Mouse (Mus musculus) thymus, postnatal 10 days (tissue): ENCODE results near the gene Rnf5.

Experiments
- DNase-seq, 2 experiments: peaks; one replicate each; pipeline ENCODE4 v3.0.0; 2021; ENCODE audit warnings: low spot score in 2 of 2

The Rnf5 gene

GRCm38 (mm10) chr17:34603375-34604060 lies at the start of gene Rnf5:
Gene Rnf5 (minus strand): TSS chr17:34603690.
- peak; percentile 98 to 99 for DNase-seq

DNA sequence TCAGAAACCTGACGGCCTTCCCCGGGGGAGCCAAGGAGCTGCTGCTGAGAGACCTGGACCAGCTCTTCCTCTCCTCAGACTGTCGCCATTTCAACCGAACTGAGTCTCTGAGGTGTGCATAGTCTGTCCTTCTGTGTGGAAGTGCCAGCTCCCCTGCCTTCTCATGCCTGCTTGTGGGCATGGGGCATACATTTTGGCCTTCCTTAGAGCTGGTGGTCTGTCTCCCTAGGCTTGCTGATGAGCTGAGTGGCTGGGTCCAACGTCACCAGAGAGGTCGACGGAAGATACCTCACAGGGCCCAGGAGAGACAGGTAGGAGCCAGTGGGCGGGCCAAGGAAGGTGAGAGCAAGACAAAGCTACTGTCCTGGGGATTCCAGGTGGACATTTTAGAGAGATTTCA lies 49.5 kb upstream of the Rnf5 start:
- no peak for DNase-seq

- no peak for DNase-seq
These were observed 49.1 kb upstream of the Rnf5 start for GRCm38 (mm10) chr17:34652546-34652945.

DNA sequence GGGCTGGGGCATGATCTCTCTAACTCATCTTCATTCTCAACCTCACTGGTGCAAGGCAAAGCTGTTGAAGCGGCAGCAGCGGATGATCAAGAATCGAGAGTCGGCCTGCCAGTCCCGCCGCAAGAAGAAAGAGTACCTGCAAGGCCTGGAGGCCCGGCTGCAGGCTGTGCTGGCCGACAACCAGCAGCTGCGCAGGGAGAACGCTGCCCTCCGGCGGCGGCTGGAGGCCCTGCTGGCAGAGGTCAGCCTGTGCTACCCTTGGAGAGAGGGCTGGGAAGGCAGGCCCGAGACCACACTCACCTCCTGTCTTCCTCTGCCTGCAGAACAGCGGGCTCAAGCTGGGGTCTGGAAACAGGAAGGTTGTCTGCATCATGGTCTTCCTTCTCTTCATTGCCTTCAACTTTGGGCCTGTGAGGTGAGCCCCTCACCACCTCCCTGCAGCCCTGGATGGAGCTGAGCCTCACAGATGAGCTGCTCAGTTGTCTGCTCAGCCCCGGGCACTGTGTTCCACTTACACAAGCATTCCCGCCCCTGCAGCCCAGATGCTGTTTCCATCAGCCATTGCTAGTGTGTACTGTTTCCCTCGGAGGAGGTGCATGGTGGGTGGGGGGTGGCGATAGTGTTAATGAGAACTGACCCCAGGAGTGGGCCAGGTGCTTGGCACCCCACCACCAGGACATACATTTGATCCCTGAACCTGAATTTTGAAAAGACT lies 48.2 kb upstream of the Rnf5 start:
- peak; percentile 30 to 61 for DNase-seq

- no peak for DNase-seq
These were observed 47.3 kb upstream of the Rnf5 start for GRCm38 (mm10) chr17:34650781-34651180.

DNA sequence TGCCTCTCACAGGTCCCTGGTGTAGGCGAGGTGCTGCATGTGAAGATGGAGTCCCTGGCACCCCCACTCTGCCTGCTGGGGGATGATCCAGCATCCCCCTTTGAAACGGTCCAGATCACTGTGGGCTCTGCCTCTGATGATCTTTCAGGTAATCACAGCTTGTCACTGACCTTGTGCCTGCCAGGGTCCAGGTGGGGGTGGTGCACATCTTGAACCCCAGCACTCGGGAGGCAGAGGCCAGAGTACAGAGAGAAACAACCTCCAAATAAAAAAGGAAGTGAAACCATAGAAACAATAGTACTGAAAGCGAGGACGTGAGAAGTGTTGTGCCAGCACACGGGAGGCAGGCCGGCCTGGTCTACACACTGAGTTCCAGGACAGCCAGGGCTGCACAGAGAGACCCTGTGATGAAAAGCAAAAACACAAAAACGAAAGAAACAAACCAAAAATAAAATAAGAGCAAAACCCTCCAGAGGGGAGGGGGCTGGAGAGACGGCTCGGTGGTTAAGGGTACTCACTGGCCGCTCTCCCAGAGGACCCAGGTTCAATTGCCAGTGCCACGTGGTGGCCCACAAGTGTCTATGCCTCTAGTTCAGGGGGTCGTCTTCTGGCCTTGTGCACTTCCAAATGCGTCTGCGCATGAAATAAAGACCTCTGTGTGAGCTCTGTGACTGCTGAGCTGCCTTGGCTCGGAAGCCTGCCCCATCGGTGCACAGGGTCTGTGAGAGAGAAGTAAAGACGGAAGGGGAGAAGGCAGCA lies 45.8 kb upstream of the Rnf5 start:
- DNase-seq = no peak

DNA sequence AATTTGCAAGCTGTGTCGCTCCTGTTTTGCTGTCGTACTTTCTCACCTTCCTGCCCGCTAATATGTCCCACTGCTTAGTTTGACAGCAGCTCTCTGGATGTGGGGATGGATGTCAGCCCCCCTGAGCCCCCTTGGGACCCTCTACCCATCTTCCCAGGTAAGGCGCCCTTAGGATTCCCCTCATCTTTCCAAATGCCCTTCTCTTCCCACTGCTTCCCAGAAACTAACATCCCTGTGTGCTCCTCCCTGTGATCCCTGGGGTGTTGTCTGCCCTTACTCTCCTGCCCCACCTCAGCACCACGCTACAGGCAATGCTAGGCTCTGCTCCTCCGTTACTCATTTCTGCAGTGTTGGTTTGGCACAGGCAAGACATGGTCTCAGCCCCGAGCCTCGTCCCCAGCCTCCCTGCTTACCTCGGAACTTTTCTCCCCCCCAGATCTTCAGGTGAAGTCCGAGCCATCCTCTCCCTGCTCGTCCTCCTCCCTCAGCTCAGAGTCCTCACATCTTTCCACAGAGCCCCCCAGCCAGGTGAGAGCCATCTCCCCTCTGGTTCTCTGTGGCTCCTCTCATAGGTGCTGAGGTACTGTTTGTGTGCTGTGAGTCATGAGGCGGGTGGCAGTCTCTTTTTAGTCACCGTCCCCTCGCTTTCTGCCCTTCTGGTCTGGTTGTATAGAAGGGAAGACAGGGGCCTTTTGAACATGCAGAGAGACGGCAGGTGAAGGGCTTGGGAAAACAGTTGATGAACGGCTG lies 44.8 kb upstream of the Rnf5 start:
- no peak for DNase-seq

GRCm38 (mm10) chr17:34646906-34647787 lies 43.7 kb upstream of the Rnf5 start, which contains the start of gene Atf6b:
Gene Atf6b (plus strand): TSS chr17:34647146.
- peak; percentile 90 to 96 for DNase-seq

- DNase-seq = no peak
These were observed 42.5 kb upstream of the Rnf5 start for GRCm38 (mm10) chr17:34645831-34646511.

DNA sequence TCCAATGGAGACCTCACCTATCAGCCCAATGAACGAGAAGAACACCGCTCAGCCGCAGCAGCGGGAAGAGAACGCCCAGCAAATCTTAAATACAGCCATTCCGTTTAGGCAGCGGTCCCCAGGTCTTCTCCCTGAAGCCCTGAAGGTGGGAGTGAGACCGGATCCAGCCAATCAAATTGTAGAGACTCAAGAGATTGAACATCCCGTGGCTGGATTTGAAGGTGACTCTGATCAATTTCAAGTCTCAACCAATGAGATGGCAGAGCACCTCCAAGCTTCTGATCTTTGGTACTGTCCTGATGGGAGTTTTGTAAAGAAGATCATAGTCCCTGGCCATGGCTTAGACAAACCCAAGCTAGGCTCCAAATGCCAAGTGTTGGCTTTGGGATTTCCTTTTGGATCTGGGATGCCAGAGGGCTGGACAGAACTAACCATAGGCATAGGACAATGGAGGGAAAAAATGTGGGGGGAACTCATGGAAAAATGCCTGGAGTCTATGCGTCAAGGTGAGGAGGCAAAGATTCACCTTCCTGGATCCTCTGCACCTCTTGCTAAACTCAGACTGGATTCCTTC lies 41.9 kb upstream of the Rnf5 start:
- DNase-seq = no peak

DNA sequence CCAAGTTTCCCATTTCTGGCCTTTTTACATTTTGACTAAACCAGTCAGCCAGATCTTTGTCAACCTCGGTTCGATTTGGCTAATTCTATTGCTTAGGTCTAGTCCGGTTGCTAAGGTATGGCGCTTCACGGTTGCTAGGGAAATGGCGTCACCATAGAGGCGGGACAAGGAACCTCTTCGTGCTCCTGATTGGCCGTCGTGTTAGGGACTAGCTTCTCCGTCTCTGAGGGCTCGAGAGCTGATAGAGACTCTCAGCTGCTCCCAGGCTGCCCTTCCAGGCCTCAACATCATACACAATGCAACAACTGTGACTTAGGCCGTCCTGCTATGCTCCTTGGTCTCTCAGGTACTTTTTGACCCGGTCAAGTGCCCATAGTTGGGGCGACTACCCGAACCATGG lies 41.1 kb upstream of the Rnf5 start, which contains the start of gene Fkbpl:
Gene Fkbpl, plus strand, starts transcription at position 157 of the 400 bp plus-strand sequence.
- DNase-seq = peak; percentile 95

DNA sequence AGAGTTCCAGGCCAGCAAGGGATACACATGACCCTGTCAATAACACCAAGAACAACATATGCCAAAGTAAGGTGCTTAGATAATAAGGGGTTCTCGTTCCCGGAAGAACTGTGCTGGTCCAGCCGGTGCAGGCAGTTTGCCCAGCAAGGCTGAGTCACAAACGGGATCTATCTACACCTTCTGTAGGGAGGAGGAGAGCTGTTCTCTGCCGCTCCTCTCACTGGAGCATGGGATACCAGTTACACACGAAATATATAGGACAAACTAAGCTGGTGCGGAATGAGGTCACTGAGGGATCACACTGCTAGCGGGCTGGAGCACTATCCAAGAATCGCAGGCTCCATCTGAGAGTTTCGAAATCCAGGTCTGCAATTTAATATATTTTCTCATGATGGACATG lies 40.5 kb upstream of the Rnf5 start:
- no peak for DNase-seq

DNA sequence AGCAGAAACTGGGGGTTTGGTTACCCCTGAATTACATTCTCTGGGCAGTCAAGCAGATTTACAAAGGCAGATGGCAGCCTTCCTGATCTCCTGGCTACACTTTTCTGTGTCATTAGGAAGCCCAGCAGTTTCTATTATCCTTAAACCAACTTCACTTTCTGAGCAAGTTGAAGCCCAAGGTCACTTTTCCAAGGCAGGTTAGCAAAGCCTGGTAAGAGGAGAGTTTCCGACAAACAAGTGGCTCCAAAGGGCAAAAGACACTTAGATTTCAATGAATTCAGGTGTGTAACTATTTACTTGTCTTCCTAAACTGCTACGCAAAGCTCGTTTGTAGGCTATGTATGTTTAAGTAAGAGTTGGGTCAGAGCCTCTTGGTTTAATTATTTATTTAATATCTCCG lies 39.9 kb upstream of the Rnf5 start:
- DNase-seq = no peak

GRCm38 (mm10) chr17:34641945-34642344 lies 38.5 kb upstream of the Rnf5 start:
- no peak for DNase-seq

GRCm38 (mm10) chr17:34640778-34641601 lies 37.5 kb upstream of the Rnf5 start:
- no peak for DNase-seq

- DNase-seq = no peak
These were observed 36.2 kb upstream of the Rnf5 start for GRCm38 (mm10) chr17:34639461-34640255.

DNA sequence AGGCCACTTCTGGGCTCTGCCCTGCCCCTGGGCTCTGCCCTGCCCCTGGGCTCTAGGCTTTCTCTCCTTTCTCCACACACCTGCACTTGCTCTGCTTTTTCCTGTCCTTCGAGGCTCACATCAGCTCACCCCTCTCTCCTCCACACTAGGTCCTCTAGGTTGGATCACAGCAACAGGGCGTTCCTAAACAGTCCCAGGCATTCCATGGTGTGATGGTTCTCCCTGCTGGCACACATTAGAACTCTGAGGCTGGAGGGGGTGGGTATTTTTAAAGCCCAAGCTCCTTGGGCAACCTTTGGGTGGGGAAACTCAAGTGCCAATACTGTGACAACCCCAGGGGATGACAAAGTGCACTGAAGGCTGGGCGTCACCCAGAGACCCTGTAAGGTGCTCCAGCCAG lies 34.0 kb upstream of the Rnf5 start:
- no peak for DNase-seq

GRCm38 (mm10) chr17:34635671-34636070 lies 32.2 kb upstream of the Rnf5 start:
- DNase-seq = no peak
